Mouse (Mus musculus): ENCODE results near the gene Fam69b. TPM values are rescaled to one million over a fixed set of nuclear protein-coding genes. Genes with fewer than 3 reads are reported as not detected.

Gene Fam69b
- polyA plus RNA-seq (2012), result not detected in 2 replicates

GRCm38 (mm10) chr2:26627921-26628739 lies at the start of gene Fam69b:
Gene Fam69b (plus strand): TSS chr2:26628457.
- no peak for TF ChIP-seq GATA1 (IDR thresholded peaks at IDR 0.05; ENCODE audit: low read length)

- TF ChIP-seq GATA1 (IDR thresholded peaks at IDR 0.05; ENCODE audit: low read length), result no peak
Observed at GRCm38 (mm10) chr2:26579714-26580113, 48.5 kb upstream of the Fam69b start, which contains the start of gene Egfl7. Gene Egfl7 (plus strand): TSS chr2:26580014.

- no peak for TF ChIP-seq GATA1 (IDR thresholded peaks at IDR 0.05; ENCODE audit: low read length)
Observed at GRCm38 (mm10) chr2:26580751-26581150, 47.5 kb upstream of the Fam69b start.

- no peak for TF ChIP-seq GATA1 (IDR thresholded peaks at IDR 0.05; ENCODE audit: low read length)
Observed at GRCm38 (mm10) chr2:26582203-26582602, 46.1 kb upstream of the Fam69b start.

- no peak for TF ChIP-seq GATA1 (IDR thresholded peaks at IDR 0.05; ENCODE audit: low read length)
Observed at GRCm38 (mm10) chr2:26582741-26583140, 45.5 kb upstream of the Fam69b start.

GRCm38 (mm10) chr2:26583640-26584039 lies 44.6 kb upstream of the Fam69b start:
- no peak for TF ChIP-seq GATA1 (IDR thresholded peaks at IDR 0.05; ENCODE audit: low read length)

- no peak for TF ChIP-seq GATA1 (IDR thresholded peaks at IDR 0.05; ENCODE audit: low read length)
Observed at GRCm38 (mm10) chr2:26585713-26586112, 42.5 kb upstream of the Fam69b start.

GRCm38 (mm10) chr2:26586294-26587043 lies 41.8 kb upstream of the Fam69b start, which contains the start of gene Gm20532:
Gene Gm20532 (plus strand): TSS chr2:26586639.
- TF ChIP-seq GATA1 (IDR thresholded peaks at IDR 0.05; ENCODE audit: low read length), result no peak

- TF ChIP-seq GATA1 (IDR thresholded peaks at IDR 0.05; ENCODE audit: low read length), result no peak
Observed at GRCm38 (mm10) chr2:26587044-26587405, 41.2 kb upstream of the Fam69b start.

- no peak for TF ChIP-seq GATA1 (IDR thresholded peaks at IDR 0.05; ENCODE audit: low read length)
Observed at GRCm38 (mm10) chr2:26588573-26588972, 39.7 kb upstream of the Fam69b start.

GRCm38 (mm10) chr2:26589284-26589683 lies 39.0 kb upstream of the Fam69b start:
- TF ChIP-seq GATA1 (IDR thresholded peaks at IDR 0.05; ENCODE audit: low read length), result no peak

GRCm38 (mm10) chr2:26590282-26590681 lies 38.0 kb upstream of the Fam69b start:
- TF ChIP-seq GATA1 (IDR thresholded peaks at IDR 0.05; ENCODE audit: low read length), result no peak

GRCm38 (mm10) chr2:26590962-26591361 lies 37.3 kb upstream of the Fam69b start:
- TF ChIP-seq GATA1 (IDR thresholded peaks at IDR 0.05; ENCODE audit: low read length), result no peak

GRCm38 (mm10) chr2:26591416-26591815 lies 36.8 kb upstream of the Fam69b start:
- no peak for TF ChIP-seq GATA1 (IDR thresholded peaks at IDR 0.05; ENCODE audit: low read length)

- TF ChIP-seq GATA1 (IDR thresholded peaks at IDR 0.05; ENCODE audit: low read length), result no peak
Observed at GRCm38 (mm10) chr2:26593211-26594021, 34.8 kb upstream of the Fam69b start.

- no peak for TF ChIP-seq GATA1 (IDR thresholded peaks at IDR 0.05; ENCODE audit: low read length)
Observed at GRCm38 (mm10) chr2:26594022-26594346, 34.3 kb upstream of the Fam69b start.
